Mouse (Mus musculus): ENCODE data around the gene Npff. TPM values are rescaled to one million over a fixed set of nuclear protein-coding genes. Genes with fewer than 3 reads are reported as not detected.

The Npff gene
- polyA plus RNA-seq, 1 experiment from 2014 or later: 1.9 TPM

GRCm38 (mm10) chr15:102502254-102502840 is 22.4 kb downstream of the Npff start:
- Histone ChIP-seq H3K4me2 (ENCODE audit: low read depth, low read length) (no peak overlapping the region), H3K4me1 (ENCODE audit: control insufficient read depth, insufficient read depth, low read length) (peaks cover 14% of the 10 kb centered on the region), H3K36me3 (ENCODE audit: control insufficient read depth, insufficient read depth, low read length) (peaks cover 16% of the 10 kb centered on the region), H3K4me3 (ENCODE audit: low read length) (no peak overlapping the region), H3K27me3 (replicated peaks; ENCODE audit: control insufficient read depth, insufficient read depth, low read length) (no peaks in the 10 kb centered on the region), H3K27ac (ENCODE audit: low read length) (peak overlapping the region; percentile 43), H3K9ac (ENCODE audit: low read depth, low read length) (no peak overlapping the region), H3K9me3 (ENCODE audit: control insufficient read depth, low read length) (no peaks in the 10 kb centered on the region)
- peak; percentile 59 for ATAC-seq
- 59% methylated on average over 9 of the region's 9 CpGs for WGBS

- no peak for ATAC-seq
- no peaks in the 10 kb centered on the region for H3K9me3 ChIP-seq (ENCODE audit: control insufficient read depth, low read length)
- H3K27me3 ChIP-seq (replicated peaks; ENCODE audit: control insufficient read depth, insufficient read depth, low read length): no peaks in the 10 kb centered on the region
- H3K4me1 ChIP-seq (ENCODE audit: control insufficient read depth, insufficient read depth, low read length): peaks cover 11% of the 10 kb centered on the region
- H3K9ac ChIP-seq (ENCODE audit: low read depth, low read length): no peak overlapping the region
- peak overlapping the region; percentile 43 for H3K27ac ChIP-seq (ENCODE audit: low read length)
- WGBS: 85% methylated on average over 19 of the region's 19 CpGs
- no peak overlapping the region for H3K4me3 ChIP-seq (ENCODE audit: low read length)
- H3K4me2 ChIP-seq (ENCODE audit: low read depth, low read length): 0 out of 2 replicates have a peak overlapping the region, but pooled peaks have one; percentile 4
- peaks cover 16% of the 10 kb centered on the region for H3K36me3 ChIP-seq (ENCODE audit: control insufficient read depth, insufficient read depth, low read length)
Observed at GRCm38 (mm10) chr15:102501084-102501814, 23.5 kb downstream of the Npff start.

DNA sequence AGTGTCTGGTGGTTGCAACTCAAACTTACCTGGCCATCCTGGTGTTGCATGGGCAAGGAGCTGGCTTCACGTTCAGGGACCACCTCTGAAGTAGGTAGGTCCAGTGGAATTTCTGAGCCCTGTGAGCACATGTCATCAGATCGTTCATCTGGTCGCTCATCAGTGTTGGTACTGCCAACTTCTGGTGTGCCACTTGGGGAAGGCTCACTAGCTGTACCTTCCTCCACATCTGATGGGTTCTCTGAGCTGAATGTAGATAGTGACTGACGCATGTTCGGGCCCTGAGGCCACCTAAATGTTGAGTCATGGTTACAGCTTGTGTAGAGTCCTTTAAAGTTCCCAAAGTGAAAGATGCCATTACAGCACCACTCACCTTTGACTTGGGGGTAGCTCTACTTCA is 24.3 kb downstream of the Npff start:
- H3K9me3 ChIP-seq (ENCODE audit: control insufficient read depth, low read length): no peaks in the 10 kb centered on the region
- WGBS: 86% methylated on average over 5 of the region's 5 CpGs
- no peak overlapping the region for H3K27ac ChIP-seq (ENCODE audit: low read length)

GRCm38 (mm10) chr15:102499851-102500250 is 24.9 kb downstream of the Npff start:
- peaks cover 11% of the 10 kb centered on the region for H3K4me1 ChIP-seq (ENCODE audit: control insufficient read depth, insufficient read depth, low read length)
- no peak overlapping the region for H3K4me2 ChIP-seq (ENCODE audit: low read depth, low read length)
- H3K36me3 ChIP-seq (ENCODE audit: control insufficient read depth, insufficient read depth, low read length): peaks cover 13% of the 10 kb centered on the region
- no peak for ATAC-seq
- H3K27me3 ChIP-seq (replicated peaks; ENCODE audit: control insufficient read depth, insufficient read depth, low read length): no peaks in the 10 kb centered on the region
- no peak overlapping the region for H3K9ac ChIP-seq (ENCODE audit: low read depth, low read length)
- WGBS: 85% methylated on average over 6 of the region's 6 CpGs
- no peak overlapping the region for H3K4me3 ChIP-seq (ENCODE audit: low read length)
- no peaks in the 10 kb centered on the region for H3K9me3 ChIP-seq (ENCODE audit: control insufficient read depth, low read length)
- H3K27ac ChIP-seq (ENCODE audit: low read length): no peak overlapping the region

More for the DNA sequence above, 24.3 kb downstream of the Npff start:
- H3K9ac ChIP-seq (ENCODE audit: low read depth, low read length): no peak overlapping the region
- no peak overlapping the region for H3K4me2 ChIP-seq (ENCODE audit: low read depth, low read length)
- peaks cover 11% of the 10 kb centered on the region for H3K4me1 ChIP-seq (ENCODE audit: control insufficient read depth, insufficient read depth, low read length)
- peaks cover 16% of the 10 kb centered on the region for H3K36me3 ChIP-seq (ENCODE audit: control insufficient read depth, insufficient read depth, low read length)
- no peaks in the 10 kb centered on the region for H3K27me3 ChIP-seq (replicated peaks; ENCODE audit: control insufficient read depth, insufficient read depth, low read length)
- no peak overlapping the region for H3K4me3 ChIP-seq (ENCODE audit: low read length)
- no peak for ATAC-seq

- Histone ChIP-seq H3K4me3 (ENCODE audit: low read length) (no peak overlapping the region), H3K27ac (ENCODE audit: low read length) (no peak overlapping the region), H3K4me2 (ENCODE audit: low read depth, low read length) (no peak overlapping the region), H3K27me3 (replicated peaks; ENCODE audit: control insufficient read depth, insufficient read depth, low read length) (no peaks in the 10 kb centered on the region), H3K36me3 (ENCODE audit: control insufficient read depth, insufficient read depth, low read length) (peaks cover 13% of the 10 kb centered on the region), H3K9me3 (ENCODE audit: control insufficient read depth, low read length) (no peaks in the 10 kb centered on the region), H3K9ac (ENCODE audit: low read depth, low read length) (no peak overlapping the region), H3K4me1 (ENCODE audit: control insufficient read depth, insufficient read depth, low read length) (peaks cover 11% of the 10 kb centered on the region)
- no peak for ATAC-seq
- 64% methylated on average over 3 of the region's 3 CpGs for WGBS
Observed at GRCm38 (mm10) chr15:102499370-102499769, 25.4 kb downstream of the Npff start.

DNA sequence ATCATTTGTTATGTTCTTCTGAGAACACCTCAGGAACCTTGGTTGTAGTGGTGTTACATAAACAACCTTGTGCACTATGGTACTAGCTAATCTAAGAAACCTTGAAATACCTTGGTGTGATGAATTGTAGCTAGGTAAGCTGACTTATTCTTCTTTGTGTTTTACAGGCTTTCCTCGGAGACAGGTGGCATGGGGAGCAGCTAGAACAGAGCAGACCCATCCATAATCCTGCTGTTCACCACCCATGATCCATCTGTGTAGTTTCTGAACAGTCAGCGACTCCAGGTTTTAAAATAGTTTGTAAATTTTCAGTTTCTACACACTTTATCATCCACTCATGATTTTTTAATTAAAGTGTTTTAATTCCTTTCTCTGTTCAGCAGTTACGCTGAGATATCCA is 26.4 kb downstream of the Npff start:
- WGBS: 84% methylated on average over 3 of the region's 3 CpGs
- no peaks in the 10 kb centered on the region for H3K9me3 ChIP-seq (ENCODE audit: control insufficient read depth, low read length)
- ATAC-seq: no peak
- H3K36me3 ChIP-seq (ENCODE audit: control insufficient read depth, insufficient read depth, low read length): peaks cover 9% of the 10 kb centered on the region
- H3K9ac ChIP-seq (ENCODE audit: low read depth, low read length): no peak overlapping the region
- H3K27ac ChIP-seq (ENCODE audit: low read length): no peak overlapping the region
- no peaks in the 10 kb centered on the region for H3K27me3 ChIP-seq (replicated peaks; ENCODE audit: control insufficient read depth, insufficient read depth, low read length)
- H3K4me2 ChIP-seq (ENCODE audit: low read depth, low read length): no peak overlapping the region
- peaks cover 11% of the 10 kb centered on the region for H3K4me1 ChIP-seq (ENCODE audit: control insufficient read depth, insufficient read depth, low read length)
- no peak overlapping the region for H3K4me3 ChIP-seq (ENCODE audit: low read length)

GRCm38 (mm10) chr15:102487664-102488063 is 37.1 kb downstream of the Npff start:
- no peak overlapping the region for H3K9ac ChIP-seq (ENCODE audit: low read depth, low read length)
- H3K4me2 ChIP-seq (ENCODE audit: low read depth, low read length): no peak overlapping the region
- H3K27me3 ChIP-seq (replicated peaks; ENCODE audit: control insufficient read depth, insufficient read depth, low read length): no peaks in the 10 kb centered on the region
- WGBS: 71% methylated on average over 1 of the region's 1 CpGs
- no peak for ATAC-seq
- H3K27ac ChIP-seq (ENCODE audit: low read length): no peak overlapping the region
- no peaks in the 10 kb centered on the region for H3K4me1 ChIP-seq (ENCODE audit: control insufficient read depth, insufficient read depth, low read length)
- peaks cover 17% of the 10 kb centered on the region for H3K36me3 ChIP-seq (ENCODE audit: control insufficient read depth, insufficient read depth, low read length)
- no peak overlapping the region for H3K4me3 ChIP-seq (ENCODE audit: low read length)
- H3K9me3 ChIP-seq (ENCODE audit: control insufficient read depth, low read length): no peaks in the 10 kb centered on the region

DNA sequence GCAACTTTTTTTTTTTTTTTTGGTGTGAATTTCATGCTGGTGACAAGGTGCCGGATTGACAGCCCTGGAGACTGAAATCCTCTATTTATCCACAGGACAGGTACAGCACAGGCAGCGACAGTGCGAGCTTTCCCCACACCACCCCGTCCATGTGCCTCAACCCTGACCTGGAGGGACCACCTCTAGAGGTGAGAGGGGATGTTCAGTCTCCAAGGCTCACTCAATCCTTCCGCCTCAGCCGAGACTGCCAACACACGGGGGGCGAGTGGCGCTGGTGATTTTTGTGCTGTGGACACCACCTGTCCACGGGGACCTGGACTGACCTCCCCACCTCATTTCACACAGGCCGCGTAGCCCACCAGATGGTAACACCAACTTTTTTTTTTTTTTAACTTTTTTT is 38.9 kb downstream of the Npff start:
- H3K27ac ChIP-seq (ENCODE audit: low read length): no peak overlapping the region
- no peak overlapping the region for H3K4me3 ChIP-seq (ENCODE audit: low read length)
- H3K36me3 ChIP-seq (ENCODE audit: control insufficient read depth, insufficient read depth, low read length): peaks cover 19% of the 10 kb centered on the region
- H3K9ac ChIP-seq (ENCODE audit: low read depth, low read length): no peak overlapping the region
- no peaks in the 10 kb centered on the region for H3K9me3 ChIP-seq (ENCODE audit: control insufficient read depth, low read length)
- no peak for ATAC-seq
- 90% methylated on average over 12 of the region's 12 CpGs for WGBS
- no peaks in the 10 kb centered on the region for H3K27me3 ChIP-seq (replicated peaks; ENCODE audit: control insufficient read depth, insufficient read depth, low read length)
- no peaks in the 10 kb centered on the region for H3K4me1 ChIP-seq (ENCODE audit: control insufficient read depth, insufficient read depth, low read length)
- H3K4me2 ChIP-seq (ENCODE audit: low read depth, low read length): no peak overlapping the region

DNA sequence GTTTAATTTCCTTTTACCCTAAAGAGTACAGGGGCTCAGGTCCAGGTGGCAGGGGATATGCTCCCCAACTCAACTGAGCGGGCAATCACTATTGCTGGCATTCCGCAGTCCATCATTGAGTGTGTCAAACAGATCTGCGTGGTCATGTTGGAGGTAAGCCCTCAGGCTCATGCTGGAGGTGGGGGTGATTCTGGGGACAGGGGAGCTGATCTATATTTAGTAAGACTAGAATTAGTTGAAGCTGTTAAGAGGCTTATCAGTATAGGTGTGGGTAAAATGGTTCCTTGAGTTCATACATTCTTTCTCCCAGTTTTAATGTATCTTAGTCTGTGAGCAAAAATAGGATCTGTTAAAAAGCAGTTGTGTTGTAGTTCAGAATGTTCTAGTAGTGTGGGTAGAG is 41.6 kb downstream of the Npff start:
- no peaks in the 10 kb centered on the region for H3K4me1 ChIP-seq (ENCODE audit: control insufficient read depth, insufficient read depth, low read length)
- no peaks in the 10 kb centered on the region for H3K27me3 ChIP-seq (replicated peaks; ENCODE audit: control insufficient read depth, insufficient read depth, low read length)
- no peak overlapping the region for H3K27ac ChIP-seq (ENCODE audit: low read length)
- no peak overlapping the region for H3K9ac ChIP-seq (ENCODE audit: low read depth, low read length)
- H3K4me2 ChIP-seq (ENCODE audit: low read depth, low read length): no peak overlapping the region
- 82% methylated on average over 3 of the region's 3 CpGs for WGBS
- no peak for ATAC-seq
- no peaks in the 10 kb centered on the region for H3K9me3 ChIP-seq (ENCODE audit: control insufficient read depth, low read length)
- peaks cover 18% of the 10 kb centered on the region for H3K36me3 ChIP-seq (ENCODE audit: control insufficient read depth, insufficient read depth, low read length)
- no peak overlapping the region for H3K4me3 ChIP-seq (ENCODE audit: low read length)
